8 mouse cellular contexts compared by ENCODE assay signal in the genomic region with DNA sequence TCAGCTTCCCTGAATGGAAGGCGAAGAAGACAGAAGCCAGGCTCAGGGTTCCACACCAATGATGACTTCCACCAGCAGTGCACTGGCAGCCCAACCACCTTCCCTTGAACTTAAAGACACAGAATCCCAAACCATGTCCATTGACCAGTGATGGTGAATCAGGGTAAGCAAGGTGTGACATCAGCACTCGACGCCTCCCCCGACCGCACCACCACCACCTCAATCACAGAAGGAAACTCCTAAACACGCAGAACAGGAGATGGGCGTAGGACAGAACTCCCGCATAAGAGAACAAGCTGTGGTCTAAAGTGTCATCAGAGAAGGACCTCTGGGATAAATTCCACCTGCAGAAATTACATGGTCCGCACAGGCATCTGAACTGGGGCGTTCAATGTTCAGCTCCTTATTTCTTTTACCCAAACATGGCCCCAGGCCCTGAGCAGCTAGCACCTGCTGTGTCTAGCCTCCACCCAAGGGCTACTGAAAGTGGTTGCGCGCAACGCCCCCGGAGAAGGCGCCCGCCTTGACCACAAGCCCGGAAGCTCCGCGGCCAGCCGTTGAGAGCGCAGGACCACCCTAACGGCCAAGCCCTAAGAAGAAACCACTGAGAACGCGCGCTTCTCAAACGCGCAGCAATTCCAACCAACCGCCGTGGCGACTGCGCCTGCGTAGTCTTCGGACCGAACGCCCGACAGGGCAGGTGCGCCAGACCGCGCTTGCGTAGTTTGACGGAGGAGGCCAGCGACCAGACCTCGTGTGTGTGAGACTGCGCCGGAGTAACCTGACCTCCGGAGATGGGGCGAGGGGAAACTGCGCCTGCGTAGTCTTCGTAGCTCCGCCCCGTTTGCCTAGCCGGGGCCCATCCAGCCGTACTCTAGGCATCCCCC. TPM values are rescaled to one million over a fixed set of nuclear protein-coding genes. Genes with fewer than 3 reads are reported as not detected.
DNase-seq lines count a peak whose midpoint lies in the region; ATAC-seq and TF ChIP-seq lines count a peak whose summit lies in the region.

No protein-coding gene starts in this region.

- peaks cover 34% of the 10 kb centered on the region for H3K79me3 ChIP-seq in C2C12 (ENCODE audit: low read depth)

- peak; percentile 100 for DNase-seq in brain, embryonic 14.5 days (ENCODE audit: low read depth)
- DNase-seq in liver, adult 2 months (ENCODE audit: extremely low read depth, low read depth, low spot score) = peak; percentile 94
- peak; percentile 100 for DNase-seq in splenic B cell, adult 2 months (ENCODE audit: low read depth, low spot score)

- H3K4me1 ChIP-seq in erythroblast, embryonic 14.5 days (ENCODE audit: control insufficient read depth) = peaks cover 41% of the 10 kb centered on the region
- H3K4me1 ChIP-seq in heart, embryonic 11.5 days (ENCODE audit: control insufficient read depth, insufficient read depth, low read length) = peaks cover 7% of the 10 kb centered on the region
- peaks cover 20% of the 10 kb centered on the region for H3K4me1 ChIP-seq in kidney, embryonic 16.5 days (ENCODE audit: insufficient read depth, low read length)
- H3K4me1 ChIP-seq in liver, adult 2 months (ENCODE audit: control insufficient read depth, insufficient read depth, low read length) = peaks cover 5% of the 10 kb centered on the region; the same call in 1 of the 2 replicates

- TF ChIP-seq CTCF in C2C12 (IDR thresholded peaks at IDR 0.05; ENCODE audit: control insufficient read depth, insufficient read depth, insufficient read length) = no peak
- TF ChIP-seq CTCF in brain, embryonic 14.5 days (IDR thresholded peaks at IDR 0.05; ENCODE audit: borderline replicate concordance, extremely low read depth, insufficient read depth, insufficient read length) = no peak
- TF ChIP-seq CTCF in liver, adult 2 months (IDR thresholded peaks at IDR 0.05; ENCODE audit: low read depth, low read length) = no peak

- ATAC-seq in heart, embryonic 11.5 days (replicated peaks; ENCODE audit: insufficient number of reproducible peaks, low FRiP score, low TSS enrichment) = peak; percentile 96
- peak; percentile 98 for ATAC-seq in kidney, embryonic 16.5 days (ENCODE audit: low FRiP score, low TSS enrichment)

- peaks cover 10% of the 10 kb centered on the region for H3K27me3 ChIP-seq in C2C12 (ENCODE audit: control insufficient read depth, insufficient read depth, insufficient read length)
- no peaks in the 10 kb centered on the region for H3K27me3 ChIP-seq in erythroblast, embryonic 14.5 days (ENCODE audit: control insufficient read depth)
- H3K27me3 ChIP-seq in heart, embryonic 11.5 days (ENCODE audit: control insufficient read depth, insufficient read depth, low read length) = no peaks in the 10 kb centered on the region
- H3K27me3 ChIP-seq in kidney, embryonic 16.5 days (ENCODE audit: insufficient read depth, low read length) = no peaks in the 10 kb centered on the region
- H3K27me3 ChIP-seq in liver, adult 2 months (ENCODE audit: control insufficient read depth, insufficient read depth, low read length) = no peaks in the 10 kb centered on the region
- peaks cover 12% of the 10 kb centered on the region for H3K27me3 ChIP-seq in myocyte (ENCODE audit: control insufficient read depth, insufficient read depth, insufficient read length)
- no peaks in the 10 kb centered on the region for H3K27me3 ChIP-seq in splenic B cell, adult 2 months (ENCODE audit: control insufficient read depth, insufficient read depth, low read length, poor library complexity, severe bottlenecking)

- peak; percentile 37; the same call in 1 of the 2 replicates for TF ChIP-seq POLR2A in brain, embryonic 14.5 days (IDR thresholded peaks at IDR 0.05; ENCODE audit: borderline replicate concordance, extremely low read depth, insufficient read depth, insufficient read length, poor library complexity, severe bottlenecking)
- 0 out of 2 replicates have a peak, but pooled peaks have one; percentile 15 for TF ChIP-seq POLR2A in liver, adult 2 months (IDR thresholded peaks at IDR 0.05; ENCODE audit: extremely low read depth, insufficient read depth, low read length)
- TF ChIP-seq POLR2A in myocyte (IDR thresholded peaks at IDR 0.05; ENCODE audit: insufficient read length, low read depth) = peak; percentile 96

- peaks cover 43% of the 10 kb centered on the region for H3K79me2 ChIP-seq in C2C12 (ENCODE audit: control insufficient read depth, insufficient read depth)
- H3K79me2 ChIP-seq in liver, adult 2 months (ENCODE audit: control insufficient read depth, insufficient read depth, low read length) = peaks cover 3% of the 10 kb centered on the region; the same call in 1 of the 2 replicates
- peaks cover 40% of the 10 kb centered on the region for H3K79me2 ChIP-seq in myocyte (ENCODE audit: control insufficient read depth, insufficient read depth)

- H3K4me3 ChIP-seq in C2C12 (ENCODE audit: insufficient read depth, poor library complexity, severe bottlenecking) (peak overlapping the region; percentile 36), myocyte (peak overlapping the region; percentile 55)
- peak overlapping the region; percentile 70 for H3K4me3 ChIP-seq in erythroblast, embryonic 14.5 days (replicated peaks)
- H3K4me3 ChIP-seq in heart, embryonic 11.5 days (ENCODE audit: low read depth, low read length) = peak overlapping the region; percentile 89
- peak overlapping the region; percentile 86 for H3K4me3 ChIP-seq in kidney, embryonic 16.5 days (ENCODE audit: low read length)
- peak overlapping the region; percentile 68 for H3K4me3 ChIP-seq in liver, adult 2 months (ENCODE audit: insufficient read depth, low read depth, low read length)

- H3K36me3 ChIP-seq in C2C12 (ENCODE audit: control insufficient read depth, insufficient read depth) (peaks cover 16% of the 10 kb centered on the region), myocyte (ENCODE audit: control insufficient read depth, insufficient read depth) (no peaks in the 10 kb centered on the region)
- peaks cover 19% of the 10 kb centered on the region for H3K36me3 ChIP-seq in erythroblast, embryonic 14.5 days (ENCODE audit: control insufficient read depth)
- peaks cover 2% of the 10 kb centered on the region; the same call in 1 of the 2 replicates for H3K36me3 ChIP-seq in heart, embryonic 11.5 days (ENCODE audit: control insufficient read depth, insufficient read depth, low read length)
- 0 out of 2 replicates have a peak, but pooled peaks cover 3% of the 10 kb centered on the region for H3K36me3 ChIP-seq in kidney, embryonic 16.5 days (ENCODE audit: insufficient read depth, low read length)
- no peaks in the 10 kb centered on the region for H3K36me3 ChIP-seq in liver, adult 2 months (ENCODE audit: control insufficient read depth, insufficient read depth, low read length)
- no peaks in the 10 kb centered on the region for H3K36me3 ChIP-seq in splenic B cell, adult 2 months (ENCODE audit: control insufficient read depth, insufficient read depth, low read length, poor library complexity, severe bottlenecking)

- 7% methylated on average over 54 of the region's 54 CpGs for WGBS in heart, embryonic 11.5 days (ENCODE audit: insufficient replicate concordance)
- 7% methylated on average over 54 of the region's 54 CpGs for WGBS in kidney, embryonic 16.5 days
- 6% methylated on average over 54 of the region's 54 CpGs for WGBS in liver, adult 2 months

- H3K27ac ChIP-seq in heart, embryonic 11.5 days (ENCODE audit: low read depth, low read length) = peak overlapping the region; percentile 87
- peak overlapping the region; percentile 94 for H3K27ac ChIP-seq in kidney, embryonic 16.5 days (ENCODE audit: low read length)
- H3K27ac ChIP-seq in liver, adult 2 months (replicated peaks; ENCODE audit: insufficient read depth, low read depth, low read length) = peak overlapping the region; percentile 60

- H3K9ac ChIP-seq in heart, embryonic 11.5 days (ENCODE audit: low read depth, low read length) = peak overlapping the region; percentile 64
- H3K9ac ChIP-seq in kidney, embryonic 16.5 days (replicated peaks; ENCODE audit: low read length) = peak overlapping the region; percentile 69
- H3K9ac ChIP-seq in liver, adult 2 months (ENCODE audit: low read depth, low read length) = peak overlapping the region; percentile 75

- H3K4me2 ChIP-seq in heart, embryonic 11.5 days = peak overlapping the region; percentile 61
- peak overlapping the region; percentile 81 for H3K4me2 ChIP-seq in kidney, embryonic 16.5 days (replicated peaks; ENCODE audit: low read depth, low read length)
- H3K4me2 ChIP-seq in myocyte (ENCODE audit: low read depth) = peak overlapping the region; percentile 95

- no peaks in the 10 kb centered on the region; the same call in 1 of the 2 replicates for H3K9me3 ChIP-seq in erythroblast, embryonic 14.5 days (ENCODE audit: control insufficient read depth, low read length)
- no peaks in the 10 kb centered on the region for H3K9me3 ChIP-seq in heart, embryonic 11.5 days (replicated peaks; ENCODE audit: control insufficient read depth, low read length)
- H3K9me3 ChIP-seq in kidney, embryonic 16.5 days (ENCODE audit: low read length) = no peaks in the 10 kb centered on the region

- H3ac ChIP-seq in C2C12 (ENCODE audit: control insufficient read depth, insufficient read length, low read depth) (peak overlapping the region; percentile 53), myocyte (ENCODE audit: control insufficient read depth, insufficient read length) (peak overlapping the region; percentile 80)

TF ChIP-seq in C2C12, 6 proteins besides CTCF, POLR2A, EP300 and RAD21 (continues in another document):
- TF ChIP-seq MYOD1 (IDR thresholded peaks at IDR 0.05; ENCODE audit: control insufficient read depth, insufficient read length, low read depth) = peak; percentile 32

TF ChIP-seq in myocyte, 11 proteins besides CTCF, POLR2A, EP300 and RAD21 (continues in another document):
- TF ChIP-seq MYOD1 (IDR thresholded peaks at IDR 0.05; ENCODE audit: control insufficient read depth in 1 of 3, insufficient read length in 2 of 3, low read depth in 2 of 3) = peak in 1 of 3 experiments; percentile 72

RNA-seq across cellular contexts. Expression of a gene that starts 0.5 kb away (rescaled TPM):
- 9.6 TPM for polyA plus RNA-seq in C2C12 (2012; fragmentation: generic; extraction: Trizol)
- polyA plus RNA-seq in brain, embryonic 14.5 days (2012; rRNA removed) = 16.5 and 25.7 TPM in 2 replicates
- polyA plus RNA-seq in erythroblast, embryonic 14.5 days (2012) = 0.45 and 0.53 TPM in 2 replicates
- 16.1 and 22.9 TPM in 2 replicates for polyA plus RNA-seq in heart, embryonic 11.5 days (2014; fragmentation: Nextera tagmentation; extraction: Ambion mirVana)
- polyA plus RNA-seq in kidney, embryonic 16.5 days (2015; fragmentation: Nextera tagmentation; extraction: Ambion mirVana) = 22.0 and 23.1 TPM in 2 replicates
- 2.8 and 4.2 TPM in 2 replicates for total RNA-seq in liver, adult 2 months (2014; rRNA removed)
- polyA plus RNA-seq in liver, adult 2 months (2012; rRNA removed) = 1.8 and 1.9 TPM in 2 replicates
- polyA plus RNA-seq in myocyte (2012; fragmentation: generic; extraction: Trizol) = 9.5 TPM

RNA-seq across cellular contexts. Expression of a gene that starts 16.9 kb away (rescaled TPM):
- polyA plus RNA-seq in C2C12 (2012; fragmentation: generic; extraction: Trizol) = 23.8 TPM
- polyA plus RNA-seq in brain, embryonic 14.5 days (2012; rRNA removed) = 22.7 and 35.9 TPM in 2 replicates
- polyA plus RNA-seq in erythroblast, embryonic 14.5 days (2012) = 1.9 and 2.1 TPM in 2 replicates
- polyA plus RNA-seq in heart, embryonic 11.5 days (2014; fragmentation: Nextera tagmentation; extraction: Ambion mirVana) = 15.2 and 18.2 TPM in 2 replicates
- polyA plus RNA-seq in kidney, embryonic 16.5 days (2015; fragmentation: Nextera tagmentation; extraction: Ambion mirVana) = 19.1 and 21.1 TPM in 2 replicates
- 12.9 and 13.0 TPM in 2 replicates for total RNA-seq in liver, adult 2 months (2014; rRNA removed)
- polyA plus RNA-seq in liver, adult 2 months (2012; rRNA removed) = 3.6 and 4.8 TPM in 2 replicates
- polyA plus RNA-seq in myocyte (2012; fragmentation: generic; extraction: Trizol) = 26.4 TPM

Comparison
In these comparisons a context has a peak if more than half of its experiments do, and no peak if none do; other contexts are left out.
1. Peak in every context shown above with its lines: DNase-seq, ATAC-seq, H3K4me3 ChIP-seq and H3K27ac ChIP-seq.
2. H3K4me3 ChIP-seq: peak in every context shown above with its lines; median percentile 89 in heart, embryonic 11.5 days; 86 in kidney, embryonic 16.5 days; 70 in erythroblast, embryonic 14.5 days; 68 in liver, adult 2 months; 55 in myocyte; 36 in C2C12.
3. POLR2A ChIP-seq: peak in every context shown above with its lines; median percentile 96 in myocyte; 37 in brain, embryonic 14.5 days; 15 in liver, adult 2 months.